Mouse (Mus musculus) limb, embryonic 12.5 days (tissue): ENCODE measurements around the gene Sbsn. TPM values are rescaled to one million over a fixed set of nuclear protein-coding genes. Genes with fewer than 3 reads are reported as not detected.

Experiments used
- polyA plus RNA-seq: library from polyadenylated mRNA; unstranded; fragments of >200 nt; fragmentation: Nextera tagmentation; extraction: Ambion mirVana; gene quantifications from 2 replicates; pipeline ENCODE4 v1.2.1, GENCODE M21; 2016

Sbsn gene
- polyA plus RNA-seq, 1 experiment from 2014 or later = 1.7 TPM

Other genes starting within 250 kb of the Sbsn start
- gene Arhgap33, start 216.4 kb upstream of the Sbsn start, polyA plus RNA-seq = 15.1 and 17.7 TPM in 2 replicates
- 9.5 and 10.9 TPM in 2 replicates for gene Hspb6, start 199.3 kb upstream of the Sbsn start, polyA plus RNA-seq
- 15.3 and 16.0 TPM in 2 replicates for gene Proser3, start 199.2 kb upstream of the Sbsn start, polyA plus RNA-seq
- 45.4 and 51.5 TPM in 2 replicates for gene Lin37, start 191.6 kb upstream of the Sbsn start, polyA plus RNA-seq
- gene U2af1l4, start 188.2 kb upstream of the Sbsn start, polyA plus RNA-seq = 87.8 and 89.9 TPM in 2 replicates
- 16.3 and 18.5 TPM in 2 replicates for gene Gm49396, start 188.1 kb upstream of the Sbsn start, polyA plus RNA-seq
- 136 TPM in 2 replicates for gene Psenen, start 187.8 kb upstream of the Sbsn start, polyA plus RNA-seq
- gene Igflr1, start 186.0 kb upstream of the Sbsn start, polyA plus RNA-seq = 3.2 and 4.1 TPM in 2 replicates
- 11.0 and 12.1 TPM in 2 replicates for gene Kmt2b, start 162.7 kb upstream of the Sbsn start, polyA plus RNA-seq
- gene Zbtb32, start 152.6 kb upstream of the Sbsn start, polyA plus RNA-seq = 0.25 and 0.38 TPM in 2 replicates
- 1.4 and 2.0 TPM in 2 replicates for gene Upk1a, start 138.6 kb upstream of the Sbsn start, polyA plus RNA-seq
- gene Cox6b1, start 125.3 kb upstream of the Sbsn start, polyA plus RNA-seq = 783 and 848 TPM in 2 replicates
- not detected in 2 replicates for gene Etv2, start 115.6 kb upstream of the Sbsn start, polyA plus RNA-seq
- 150 and 155 TPM in 2 replicates for gene Rbm42, start 101.2 kb upstream of the Sbsn start, polyA plus RNA-seq
- gene Haus5, start 86.5 kb upstream of the Sbsn start, polyA plus RNA-seq = 64.3 and 70.0 TPM in 2 replicates
- gene Pmis2, start 79.9 kb upstream of the Sbsn start, polyA plus RNA-seq = not detected in 2 replicates
- gene 2200002J24Rik, start 52.5 kb upstream of the Sbsn start, polyA plus RNA-seq = not detected in 2 replicates
- gene Atp4a, start 39.3 kb upstream of the Sbsn start, polyA plus RNA-seq = 0.50 and 0.60 TPM in 2 replicates
- 158 and 162 TPM in 2 replicates for gene Tmem147, start 21.9 kb upstream of the Sbsn start, polyA plus RNA-seq
- gene Gapdhs, start 7.8 kb upstream of the Sbsn start, polyA plus RNA-seq = 0.51 and 0.71 TPM in 2 replicates
- not detected in 2 replicates for gene Dmkn, start 12.3 kb downstream of the Sbsn start, polyA plus RNA-seq
- not detected in 2 replicates for gene Krtdap, start 36.4 kb downstream of the Sbsn start, polyA plus RNA-seq
- gene Ffar2, start 72.3 kb downstream of the Sbsn start, polyA plus RNA-seq = not detected in 2 replicates
- gene Ffar3, start 104.7 kb downstream of the Sbsn start, polyA plus RNA-seq = not detected in 2 replicates
- not detected in 2 replicates for gene Ffar1, start 110.1 kb downstream of the Sbsn start, polyA plus RNA-seq
- gene Cd22, start 128.9 kb downstream of the Sbsn start, polyA plus RNA-seq = 0.05 and 0.26 TPM in 2 replicates
- 0.29 TPM in 1 of 2 replicates, not detected in the other for gene Mag, start 163.4 kb downstream of the Sbsn start, polyA plus RNA-seq
- not detected in 2 replicates for gene Hamp2, start 173.2 kb downstream of the Sbsn start, polyA plus RNA-seq
- gene Hamp, start 192.6 kb downstream of the Sbsn start, polyA plus RNA-seq = not detected in 2 replicates
- 31.9 and 37.6 TPM in 2 replicates for gene Usf2, start 205.3 kb downstream of the Sbsn start, polyA plus RNA-seq
- gene Lsr, start 222.0 kb downstream of the Sbsn start, polyA plus RNA-seq = 32.6 and 33.2 TPM in 2 replicates
- 1.00 and 1.1 TPM in 2 replicates for gene Fam187b, start 222.3 kb downstream of the Sbsn start, polyA plus RNA-seq